Mouse (Mus musculus) ES-Bruce4 (cell line): ENCODE measurements at regions not wholly inside any gene's neighbourhood (a gene's known extent, or its start where the extent isn't known, plus 50 kb on each side); places are given as distances from the start of the nearest gene placed in this dataset.

ENCODE experiments used
- H3K27ac ChIP-seq: 2 replicates; pipeline ENCODE4 v1.5.1; 2012; ENCODE audit warnings: low read length, inconsistent platforms; ENCODE audit not compliant: insufficient read depth
- H3K27me3 ChIP-seq: 2 replicates; pipeline ENCODE4 v1.6.1; 2012; ENCODE audit warnings: mild to moderate bottlenecking, low read length, inconsistent platforms; ENCODE audit not compliant: control insufficient read depth, poor library complexity, insufficient read depth, severe bottlenecking
- H3K36me3 ChIP-seq: 2 replicates; pipeline ENCODE4 v1.6.1; 2012; ENCODE audit warnings: inconsistent platforms, mild to moderate bottlenecking, low read length, moderate library complexity; ENCODE audit not compliant: control insufficient read depth, poor library complexity, insufficient read depth, severe bottlenecking
- H3K4me1 ChIP-seq: one replicate; pipeline ENCODE4 v1.8.1; 2011; ENCODE audit warnings: low read length; ENCODE audit not compliant: control insufficient read depth, insufficient read depth
- H3K4me3 ChIP-seq: 2 replicates; pipeline ENCODE4 v1.5.1; 2011; ENCODE audit warnings: low read depth, mild to moderate bottlenecking, low read length
- H3K9ac ChIP-seq: 2 replicates; pipeline ENCODE4 v1.6.1; 2012; ENCODE audit warnings: low read depth, mild to moderate bottlenecking, inconsistent platforms; ENCODE audit not compliant: poor library complexity, severe bottlenecking
- H3K9me3 ChIP-seq: replicated peaks from 2 replicates; pipeline ENCODE4 v1.6.1; 2012; ENCODE audit warnings: mild to moderate bottlenecking, low read length, inconsistent platforms; ENCODE audit not compliant: control insufficient read depth, poor library complexity, insufficient read depth, severe bottlenecking
- CTCF ChIP-seq: IDR thresholded peaks from one replicate; pipeline ENCODE4 v1.8.1; 2011; ENCODE audit warnings: low read depth, low read length
- EP300 ChIP-seq: IDR thresholded peaks from 2 replicates; pipeline ENCODE4 v1.6.1; 2011; ENCODE audit warnings: low read depth, low read length; ENCODE audit not compliant: insufficient read depth
- POLR2A ChIP-seq: IDR thresholded peaks from one replicate; pipeline ENCODE4 v1.8.1; 2011; ENCODE audit warnings: low read length; ENCODE audit not compliant: insufficient read depth

DNA sequence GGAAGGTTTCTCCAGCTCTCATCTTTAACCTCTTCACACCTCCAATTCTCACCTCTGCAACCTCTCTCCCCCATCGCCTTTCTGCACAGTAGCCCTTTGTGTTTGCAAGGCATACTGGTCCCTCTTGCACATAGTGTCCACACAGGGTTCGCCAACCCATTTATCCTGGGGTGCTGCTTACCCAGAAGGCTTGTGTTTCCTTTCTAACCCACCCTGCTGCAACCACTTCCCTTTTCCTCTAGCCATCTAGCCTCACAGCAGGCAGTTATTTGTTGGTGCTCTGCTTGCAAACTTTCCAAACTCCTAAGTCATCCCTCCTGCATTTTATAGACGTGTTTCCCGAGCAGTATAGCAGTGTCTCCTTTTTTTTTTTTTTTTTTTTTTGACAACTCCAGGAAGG lies 74.7 kb upstream of the Syt6 start:
- Histone ChIP-seq H3K9me3 (no peaks in the 10 kb centered on the region), H3K4me1 (no peaks in the 10 kb centered on the region), H3K4me3 (no peak overlapping the region), H3K27me3 (no peaks in the 10 kb centered on the region), H3K9ac (no peak overlapping the region), H3K27ac (no peak overlapping the region), H3K36me3 (no peaks in the 10 kb centered on the region)
- no peak for TF ChIP-seq EP300
- TF ChIP-seq POLR2A: no peak
- TF ChIP-seq CTCF: no peak

DNA sequence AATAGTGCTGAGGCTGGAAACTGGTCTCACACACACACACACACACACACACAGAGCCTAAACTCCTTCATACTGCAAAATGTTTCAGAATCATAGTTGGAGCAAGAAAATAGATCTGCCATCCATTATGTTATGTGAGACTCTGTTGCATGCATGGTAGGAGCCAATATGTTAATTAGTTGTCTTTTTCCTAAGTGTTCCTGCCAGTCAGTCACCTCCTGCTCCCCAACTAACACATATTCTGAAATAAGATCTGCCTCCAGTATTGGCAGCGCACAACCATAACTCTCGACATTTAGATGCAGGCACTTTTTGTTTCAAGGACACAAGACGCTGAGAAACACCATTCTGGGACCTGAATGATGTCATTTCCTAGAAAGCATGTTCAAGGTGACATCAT lies 70.9 kb upstream of the Syt6 start:
- Histone ChIP-seq H3K27ac (no peak overlapping the region), H3K4me1 (no peaks in the 10 kb centered on the region), H3K36me3 (no peaks in the 10 kb centered on the region), H3K9me3 (no peaks in the 10 kb centered on the region), H3K27me3 (no peaks in the 10 kb centered on the region), H3K4me3 (no peak overlapping the region), H3K9ac (no peak overlapping the region)
- TF ChIP-seq EP300 (no peak), CTCF (no peak), POLR2A (no peak)

GRCm38 (mm10) chr3:103513411-103513810 lies 61.6 kb upstream of the Syt6 start:
- H3K4me3 ChIP-seq: no peak overlapping the region
- H3K9ac ChIP-seq: no peak overlapping the region
- H3K4me1 ChIP-seq: no peaks in the 10 kb centered on the region
- TF ChIP-seq EP300 (no peak), CTCF (no peak), POLR2A (no peak)
- no peaks in the 10 kb centered on the region for H3K36me3 ChIP-seq
- H3K9me3 ChIP-seq: no peaks in the 10 kb centered on the region
- no peaks in the 10 kb centered on the region for H3K27me3 ChIP-seq
- no peak overlapping the region for H3K27ac ChIP-seq

GRCm38 (mm10) chr3:103514061-103514460 lies 61.0 kb upstream of the Syt6 start:
- Histone ChIP-seq H3K4me1 (no peaks in the 10 kb centered on the region), H3K36me3 (no peaks in the 10 kb centered on the region), H3K9ac (no peak overlapping the region), H3K9me3 (no peaks in the 10 kb centered on the region), H3K27me3 (no peaks in the 10 kb centered on the region), H3K4me3 (no peak overlapping the region), H3K27ac (no peak overlapping the region)
- TF ChIP-seq POLR2A (no peak), EP300 (no peak), CTCF (no peak)

- no peaks in the 10 kb centered on the region for H3K9me3 ChIP-seq
- H3K36me3 ChIP-seq: no peaks in the 10 kb centered on the region
- H3K4me3 ChIP-seq: no peak overlapping the region
- no peak overlapping the region for H3K27ac ChIP-seq
- H3K27me3 ChIP-seq: no peaks in the 10 kb centered on the region
- no peaks in the 10 kb centered on the region for H3K4me1 ChIP-seq
- TF ChIP-seq CTCF (no peak), EP300 (no peak), POLR2A (no peak)
- H3K9ac ChIP-seq: no peak overlapping the region
Measured at GRCm38 (mm10) chr3:103515946-103516345, 59.1 kb upstream of the Syt6 start.

DNA sequence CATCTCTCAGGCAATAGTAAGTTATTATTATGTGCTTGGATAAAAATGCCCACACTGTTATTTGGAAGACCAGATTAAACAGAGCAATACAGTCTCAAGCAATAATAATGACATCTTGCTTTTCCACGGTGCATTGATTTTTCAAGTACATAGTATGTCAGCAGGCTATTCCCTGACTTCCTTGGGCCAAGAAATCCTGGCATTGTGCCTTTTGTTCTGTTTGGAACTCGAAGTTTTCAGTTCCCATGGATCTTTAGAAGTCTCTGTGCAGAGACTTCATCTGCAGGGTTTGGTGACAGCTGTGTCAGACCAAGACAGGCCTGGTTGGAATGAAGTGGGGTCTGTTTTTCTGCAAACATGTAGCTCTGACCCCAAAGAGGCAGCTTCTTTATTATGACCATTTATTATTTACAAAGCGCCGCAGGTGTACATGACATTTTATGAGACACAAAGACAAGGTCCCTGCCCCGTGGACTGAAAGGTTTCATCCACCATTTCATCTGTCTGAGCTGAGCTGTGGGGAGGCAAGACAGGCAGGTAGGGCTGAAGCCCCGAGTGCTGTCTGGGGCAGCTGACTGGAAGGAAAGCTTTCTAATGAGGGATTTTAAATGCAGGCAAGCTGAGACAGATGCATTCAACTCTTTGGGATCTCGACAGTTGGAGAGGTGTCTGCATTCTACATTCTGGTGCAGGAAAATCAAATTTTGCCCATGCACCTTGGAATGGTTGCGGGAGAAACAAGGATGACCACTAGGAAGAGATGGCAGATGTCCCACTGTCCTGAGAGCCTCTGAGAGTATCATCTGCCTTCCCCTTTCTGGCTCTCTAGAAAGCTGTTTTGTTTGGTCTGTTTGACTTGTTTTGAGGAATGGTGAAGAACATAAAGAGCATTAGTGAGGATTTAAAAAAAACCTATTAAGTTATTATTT lies 57.4 kb upstream of the Syt6 start:
- H3K9me3 ChIP-seq: no peaks in the 10 kb centered on the region
- H3K9ac ChIP-seq: no peak overlapping the region
- no peak overlapping the region for H3K27ac ChIP-seq
- H3K4me1 ChIP-seq: no peaks in the 10 kb centered on the region
- TF ChIP-seq CTCF (no peak), EP300 (no peak), POLR2A (no peak)
- H3K4me3 ChIP-seq: no peak overlapping the region
- no peaks in the 10 kb centered on the region for H3K36me3 ChIP-seq
- no peaks in the 10 kb centered on the region for H3K27me3 ChIP-seq
